Mouse (Mus musculus) c-Kit-negative CD71-positive TER-119-positive erythroid progenitor cells, embryonic 14.5 days (primary cell): ENCODE data around the gene Tmem47.

Experiments used
- DNase-seq: peaks from one replicate; pipeline ENCODE4 v3.0.0-alpha.2; 2013; ENCODE audit warnings: low read depth, low spot score

Tmem47 gene

DNA sequence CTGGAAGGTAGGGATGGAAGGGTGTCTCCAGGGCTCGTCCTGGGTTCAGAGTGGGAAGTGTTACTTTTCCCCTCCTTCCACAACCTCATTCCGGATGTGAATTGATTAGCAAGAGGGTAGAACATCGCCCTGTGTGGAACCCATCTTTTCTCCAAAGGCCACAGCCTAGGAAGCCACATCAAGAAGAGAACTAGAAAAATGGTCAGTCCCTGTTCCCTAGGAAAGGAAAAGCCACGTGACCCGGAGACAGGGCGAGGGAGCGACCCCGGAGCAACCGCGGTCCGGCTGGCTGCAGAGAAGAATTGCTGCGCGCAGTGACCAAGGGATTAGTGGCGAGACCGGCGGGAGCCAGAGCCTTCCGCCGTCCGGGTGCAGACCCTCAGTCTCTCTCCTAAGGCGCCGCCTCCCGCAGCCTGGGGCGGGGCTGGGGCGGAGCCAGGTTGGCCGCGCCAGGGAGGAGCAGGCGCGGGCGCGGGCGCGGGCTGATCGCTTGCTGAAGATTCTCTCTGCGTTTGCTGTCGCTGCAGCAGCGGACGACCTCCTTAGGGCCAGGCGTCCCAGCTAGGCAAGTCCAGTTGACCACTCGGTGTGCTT, at the start of gene Tmem47:
Gene Tmem47 (plus strand): TSS at position 489 of the 594 bp plus-strand sequence.
- DNase-seq = no peak

DNA sequence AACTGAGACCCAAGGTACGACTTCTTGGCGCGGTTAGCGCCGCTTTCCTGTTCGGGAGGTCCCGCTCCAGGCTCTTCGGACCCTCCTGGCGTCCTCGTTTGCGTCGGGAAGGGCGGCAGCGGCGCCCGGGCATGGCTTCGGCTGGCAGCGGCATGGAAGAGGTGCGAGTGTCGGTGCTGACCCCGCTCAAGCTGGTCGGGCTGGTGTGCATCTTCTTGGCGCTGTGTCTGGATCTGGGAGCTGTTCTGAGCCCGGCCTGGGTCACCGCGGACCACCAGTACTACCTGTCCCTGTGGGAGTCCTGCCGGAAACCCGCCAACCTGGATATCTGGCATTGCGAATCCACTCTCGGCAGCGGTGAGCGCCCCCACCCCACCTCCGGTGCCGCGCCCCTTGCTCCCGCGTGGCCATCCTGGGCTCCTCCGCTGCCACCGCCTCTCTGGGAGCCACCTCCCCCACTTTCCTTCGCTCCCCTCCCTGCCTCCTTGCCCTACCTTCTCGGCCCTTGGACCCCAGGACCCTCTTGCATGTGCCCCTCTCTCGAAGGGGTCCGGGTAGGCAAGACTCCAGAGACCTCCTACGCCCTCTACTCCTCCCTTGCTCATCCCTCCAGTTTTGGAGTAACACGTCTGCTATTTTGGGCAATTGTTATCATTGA, 435 bp downstream of the Tmem47 start:
- DNase-seq = no peak

DNA sequence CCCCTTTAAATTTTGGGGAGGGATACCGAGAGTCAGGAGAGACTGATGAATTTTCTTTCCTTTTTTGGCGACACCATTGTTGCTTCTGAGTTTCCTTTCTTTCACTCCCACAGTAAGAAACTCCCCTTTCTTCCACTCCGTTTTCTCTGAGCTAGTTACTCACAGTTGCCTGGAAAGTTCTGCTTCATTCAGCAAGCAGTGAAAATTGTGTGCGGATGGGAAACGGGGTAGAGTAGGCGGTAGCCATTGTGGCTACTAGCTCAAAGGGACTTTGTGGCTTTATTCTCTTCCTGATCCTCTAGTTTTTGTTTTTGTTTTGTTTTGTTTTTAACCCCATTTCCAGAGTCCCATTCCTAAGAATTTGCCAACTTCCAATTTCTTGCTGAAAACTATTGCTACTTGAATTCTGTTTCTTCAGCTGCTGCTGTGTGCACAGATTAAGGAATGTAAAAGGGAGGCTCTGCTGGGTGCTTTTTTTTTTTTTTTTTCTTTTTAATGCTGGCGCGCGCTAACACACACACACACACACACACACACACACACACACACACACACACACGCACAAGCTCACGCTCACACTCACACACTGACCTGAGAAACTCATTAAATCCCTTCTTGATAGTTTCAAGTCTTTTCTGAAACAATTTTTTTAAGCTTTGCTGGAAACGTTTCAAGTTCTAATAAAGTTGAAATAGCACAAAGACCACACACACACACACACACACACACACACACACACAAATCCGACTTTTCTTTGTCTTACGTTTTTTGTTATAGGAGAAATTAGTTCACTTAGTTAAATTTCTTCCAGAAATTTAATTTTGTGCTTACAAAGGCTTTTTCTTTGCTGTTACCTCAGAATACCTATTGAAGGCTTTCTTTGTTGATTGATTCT, 1.5 kb downstream of the Tmem47 start:
- DNase-seq = no peak

DNA sequence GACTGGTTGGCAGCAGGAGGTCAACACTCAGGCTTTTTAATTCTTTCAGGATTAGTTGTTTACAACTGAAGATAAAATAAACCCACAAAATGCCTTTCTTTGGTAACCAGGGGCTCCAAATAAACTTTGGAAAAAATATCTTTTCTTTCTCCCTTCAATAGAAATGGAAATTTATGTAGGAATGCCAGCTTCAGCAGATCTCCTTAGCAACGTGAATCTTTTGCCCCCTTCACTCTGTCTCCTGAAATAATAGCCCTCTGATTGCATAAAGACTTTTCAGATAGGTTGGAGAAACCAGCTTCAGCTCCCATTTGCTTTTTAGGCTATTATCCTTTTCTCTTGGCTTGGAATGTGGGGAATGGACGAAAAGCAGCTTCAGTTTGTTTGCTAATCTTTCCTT, 2.2 kb downstream of the Tmem47 start:
- DNase-seq = no peak

DNA sequence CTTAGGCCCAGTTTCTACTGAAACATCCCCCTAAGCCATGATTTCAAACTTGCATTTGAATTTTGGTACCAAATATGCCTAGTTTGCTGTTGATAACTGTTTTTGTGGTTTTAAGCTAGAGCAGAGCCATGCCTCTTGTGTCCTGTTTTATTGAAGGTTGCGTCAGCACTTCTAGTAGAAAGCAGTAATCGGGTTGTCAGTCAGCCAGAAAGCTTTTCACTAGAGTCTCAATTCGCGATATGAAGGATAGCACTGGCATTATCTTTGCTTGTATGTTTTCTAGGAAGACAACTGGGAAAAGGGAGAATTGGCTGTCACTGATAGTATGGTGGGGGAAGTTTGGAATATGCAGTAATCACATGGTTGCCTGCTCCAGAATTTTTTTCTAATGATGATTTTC, 3.3 kb downstream of the Tmem47 start:
- no peak for DNase-seq

DNA sequence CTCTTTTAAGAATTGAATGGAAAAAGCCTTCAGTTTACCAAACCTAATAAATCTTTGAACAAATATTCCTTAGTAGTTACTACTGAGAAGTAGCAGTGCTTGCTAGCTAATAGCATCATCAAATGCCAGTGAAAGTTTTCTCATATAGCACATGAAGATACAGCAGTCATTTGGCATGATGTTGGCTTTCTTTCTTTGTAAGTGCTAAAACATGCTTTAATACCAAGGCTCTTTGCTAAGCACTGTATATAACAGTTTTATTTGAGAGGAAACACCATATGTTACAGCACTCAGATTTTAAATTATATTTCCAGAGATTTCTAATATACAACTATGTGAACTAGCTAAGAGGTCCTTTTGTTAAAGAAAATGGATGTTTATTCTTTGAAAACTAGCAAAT, 8.0 kb downstream of the Tmem47 start:
- DNase-seq = no peak

DNA sequence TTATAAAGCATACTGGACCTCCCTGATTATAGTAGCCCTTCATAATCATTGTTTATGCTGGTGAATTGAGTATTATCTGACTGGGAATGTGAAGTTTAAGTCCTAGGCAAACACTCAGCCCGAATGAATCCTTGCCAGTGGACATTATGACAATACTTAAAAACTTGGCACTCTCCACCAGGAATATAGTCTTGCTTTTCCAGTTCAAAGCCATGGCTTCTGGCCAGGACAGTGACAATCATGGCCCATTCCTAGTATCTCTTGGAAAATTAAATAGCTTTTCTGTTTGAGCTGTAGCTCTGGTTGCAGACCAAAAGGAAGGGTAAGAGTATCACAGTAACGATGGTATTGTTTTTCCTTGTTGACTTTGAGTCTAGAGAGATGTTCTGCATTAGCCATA, 10.5 kb downstream of the Tmem47 start:
- DNase-seq = no peak

DNA sequence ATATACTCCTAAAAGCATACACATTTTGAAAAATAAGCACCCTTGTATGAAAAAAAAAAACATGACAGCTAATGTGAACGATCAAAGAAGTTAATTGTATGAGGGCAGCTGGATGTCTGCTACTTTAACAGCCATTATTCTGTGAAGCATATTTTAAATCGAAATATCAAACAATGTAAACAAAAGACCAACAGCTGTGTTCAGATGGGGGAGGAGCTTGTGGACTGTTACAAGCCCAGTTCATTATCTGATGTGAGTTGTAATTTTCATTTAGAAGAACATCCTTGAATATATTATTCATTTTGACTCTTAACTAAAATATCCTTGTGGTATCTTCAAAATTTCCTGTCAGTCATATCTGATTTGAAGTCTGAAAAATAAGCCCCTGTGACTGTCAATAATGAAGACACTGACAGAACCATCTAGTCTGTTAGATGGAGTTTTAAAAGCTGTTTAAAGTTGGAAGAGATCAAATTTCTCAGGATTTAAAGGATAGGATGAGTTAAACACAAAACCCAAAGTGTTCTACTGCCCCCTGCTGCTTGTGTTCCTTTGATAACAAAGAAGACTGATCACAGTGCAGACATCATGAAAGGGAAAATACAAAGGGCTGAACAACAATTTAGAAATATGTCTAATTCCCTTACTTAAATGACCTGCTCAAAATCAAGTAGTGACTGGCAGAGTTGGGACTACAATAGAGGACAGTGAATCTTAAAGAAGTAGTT, 14.7 kb downstream of the Tmem47 start:
- no peak for DNase-seq

DNA sequence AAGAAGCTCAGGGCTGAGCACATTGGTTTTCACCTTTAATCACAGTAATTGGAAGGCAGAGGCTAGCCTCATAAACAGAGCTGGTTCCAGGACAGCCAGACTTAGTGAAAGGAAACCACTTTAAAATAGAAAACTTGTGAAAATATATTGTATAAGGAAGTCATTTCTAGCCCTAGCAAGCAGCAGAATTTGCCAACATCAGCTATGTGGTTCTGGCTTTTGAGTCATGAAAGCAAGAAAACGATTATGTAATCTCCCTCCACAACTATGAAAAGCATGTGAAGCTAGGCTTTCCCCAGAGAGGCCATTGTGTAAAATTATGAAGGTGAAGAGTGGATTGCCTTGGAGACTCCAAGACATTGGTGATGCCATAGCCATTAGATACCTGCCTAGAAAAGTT, 76.9 kb downstream of the Tmem47 start:
- no peak for DNase-seq
